Mouse (Mus musculus) thymus, adult 2 months (tissue): ENCODE measurements around the gene Ppa2. TPM values are rescaled to one million over a fixed set of nuclear protein-coding genes. Genes with fewer than 3 reads are reported as not detected.

Experiments used
- DNase-seq: peaks from one replicate; pipeline ENCODE4 v3.0.0; 2021
- H3K27ac ChIP-seq: fragments of 200-500 bp; 2 replicates; pipeline ENCODE4 v1.5.1; 2012; ENCODE audit warnings: low read length, control low read depth; ENCODE audit not compliant: control insufficient read depth, insufficient read depth
- H3K27me3 ChIP-seq: fragments of 200-500 bp; 2 replicates; pipeline ENCODE4 v1.6.1; 2012; ENCODE audit warnings: mild to moderate bottlenecking, low read length, moderate library complexity, mixed read lengths; ENCODE audit not compliant: control insufficient read depth, insufficient read depth
- H3K36me3 ChIP-seq: fragments of 200-500 bp; 2 replicates; pipeline ENCODE4 v1.6.1; 2012; ENCODE audit warnings: mild to moderate bottlenecking, low read length, moderate library complexity; ENCODE audit not compliant: control insufficient read depth, insufficient read depth
- H3K4me1 ChIP-seq: fragments of 200-500 bp; replicated peaks from 2 replicates; pipeline ENCODE4 v1.6.1; 2012; ENCODE audit warnings: low read length; ENCODE audit not compliant: control insufficient read depth, insufficient read depth
- H3K4me3 ChIP-seq: fragments of 200-500 bp; 2 replicates; pipeline ENCODE4 v1.5.1; 2012; ENCODE audit warnings: mild to moderate bottlenecking, low read length, control low read depth, moderate library complexity; ENCODE audit not compliant: control insufficient read depth, insufficient read depth
- CTCF ChIP-seq: fragments of 200-500 bp; IDR thresholded peaks from 2 replicates; pipeline ENCODE4 v1.5.1; 2012; ENCODE audit warnings: mild to moderate bottlenecking, control low read depth, low read length, moderate library complexity, borderline replicate concordance; ENCODE audit not compliant: control insufficient read depth, poor library complexity, insufficient read depth; ENCODE audit errors: extremely low read depth
- POLR2A ChIP-seq: fragments of 200-500 bp; IDR thresholded peaks from 2 replicates; pipeline ENCODE4 v1.6.1; 2012; ENCODE audit warnings: mild to moderate bottlenecking, low read length, control low read depth, moderate library complexity; ENCODE audit not compliant: control insufficient read depth, poor library complexity, insufficient read depth; ENCODE audit errors: extremely low read depth
- WGBS: fragments of 180-500 bp; shearing (Covaris S2); methylation state at CpG from one replicate; pipeline ENCODE4 v1.1.7; 2018; 5-methylcytosine and 5-hydroxymethylcytosine counted together
- polyA plus RNA-seq: library from polyadenylated mRNA; depleted of rRNA; stranded (reverse); fragments of >200 nt; gene quantifications from 2 replicates; pipeline ENCODE4 v1.2.3, GENCODE M21; 2012

Gene Ppa2
- polyA plus RNA-seq, 1 experiment = 38.5 TPM

DNA sequence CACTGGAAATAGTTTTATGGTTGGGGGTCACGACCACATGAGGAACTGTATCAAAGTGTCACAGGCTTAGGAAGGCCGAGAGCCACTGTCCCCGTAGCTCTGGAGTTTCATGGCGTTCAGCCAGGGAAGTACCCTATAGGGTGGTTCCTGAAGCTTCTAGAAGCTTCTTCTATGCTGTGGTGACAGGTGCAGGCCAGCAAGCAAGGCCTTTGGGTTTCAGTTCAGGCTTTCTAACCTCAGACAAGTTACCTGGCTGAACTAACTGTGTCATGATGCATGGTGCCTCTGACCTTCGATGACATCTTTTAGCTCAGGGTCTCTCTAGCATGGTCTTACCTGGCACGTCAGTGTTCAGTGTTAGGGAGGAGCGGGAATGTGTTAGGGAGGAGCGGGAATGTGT, 5.7 kb downstream of the Ppa2 start:
- 91% methylated on average over 8 of the region's 8 CpGs for WGBS

DNA sequence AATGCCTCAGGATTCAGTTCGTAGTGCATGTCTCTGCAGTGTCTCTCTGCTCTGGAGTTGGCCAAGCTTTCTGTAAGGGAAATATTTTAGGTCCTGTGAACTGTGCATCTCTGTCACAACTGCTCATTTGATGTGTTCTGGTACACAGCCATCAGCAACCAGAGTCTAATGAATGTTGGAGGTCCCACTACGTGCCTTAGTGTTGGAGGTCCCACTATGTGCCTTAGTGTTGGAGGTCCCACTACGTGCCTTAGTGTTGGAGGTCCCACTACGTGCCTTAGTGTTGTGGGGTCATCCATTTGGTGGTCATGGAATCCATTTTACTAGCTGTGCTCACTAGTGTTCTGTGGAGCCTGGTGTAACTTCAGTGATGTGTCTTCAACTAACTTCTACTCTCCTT, 7.9 kb downstream of the Ppa2 start:
- Histone ChIP-seq H3K36me3 (no peaks in the 10 kb centered on the region), H3K27ac (no peak overlapping the region), H3K27me3 (no peaks in the 10 kb centered on the region), H3K4me3 (no peak overlapping the region), H3K4me1 (no peaks in the 10 kb centered on the region)
- TF ChIP-seq CTCF (no peak), POLR2A (no peak)
- 90% methylated on average over 4 of the region's 4 CpGs for WGBS
- DNase-seq = no peak

More for the DNA sequence above, 5.7 kb downstream of the Ppa2 start:
- H3K27me3 ChIP-seq = no peaks in the 10 kb centered on the region
- H3K4me1 ChIP-seq = peaks cover 6% of the 10 kb centered on the region
- H3K4me3 ChIP-seq = no peak overlapping the region
- H3K27ac ChIP-seq = no peak overlapping the region
- no peaks in the 10 kb centered on the region for H3K36me3 ChIP-seq
- TF ChIP-seq POLR2A (no peak), CTCF (no peak)
- DNase-seq = no peak

DNA sequence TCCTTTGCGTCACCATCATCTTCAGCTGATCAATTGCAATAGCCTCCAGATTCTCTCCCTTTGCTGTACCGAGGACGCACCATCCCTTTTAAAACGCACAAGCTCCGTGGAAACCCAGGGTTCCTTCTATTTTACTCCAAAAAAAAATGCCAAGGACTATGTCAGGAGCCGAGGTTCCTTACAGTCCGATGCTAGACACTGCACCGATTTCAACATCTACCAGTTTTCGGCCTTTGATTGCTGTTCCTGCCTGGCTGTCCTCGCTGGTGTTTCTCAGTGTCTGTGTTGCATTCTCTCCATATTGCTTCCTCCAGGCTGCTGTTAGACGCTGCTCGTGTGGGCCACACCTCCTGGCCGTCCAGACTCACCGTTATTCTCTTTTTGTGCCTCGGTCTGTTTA, 8.7 kb downstream of the Ppa2 start:
- H3K36me3 ChIP-seq = no peaks in the 10 kb centered on the region
- no peaks in the 10 kb centered on the region for H3K27me3 ChIP-seq
- no peaks in the 10 kb centered on the region for H3K4me1 ChIP-seq
- no peak for TF ChIP-seq POLR2A
- no peak for TF ChIP-seq CTCF
- H3K27ac ChIP-seq = no peak overlapping the region
- H3K4me3 ChIP-seq = no peak overlapping the region
- WGBS = 96% methylated on average over 15 of the region's 15 CpGs
- no peak for DNase-seq

DNA sequence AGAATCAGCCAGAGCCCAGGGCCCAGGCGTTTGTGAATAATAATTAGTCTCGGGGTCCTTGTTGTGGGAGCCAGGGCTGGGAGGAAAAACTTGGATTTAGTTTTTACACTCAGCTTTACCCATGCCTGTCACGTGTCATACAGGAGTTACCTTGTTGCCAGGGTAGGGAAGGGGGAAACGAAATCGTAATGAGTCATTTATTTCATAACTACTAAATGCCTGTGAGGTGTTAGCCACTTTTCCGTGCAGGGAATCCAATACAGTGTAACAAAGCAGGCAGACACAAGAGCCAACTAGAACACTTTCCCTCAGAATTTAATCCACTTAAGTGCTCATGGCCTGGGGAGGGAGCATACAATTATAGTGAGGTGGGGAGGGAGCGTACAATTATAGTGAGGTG, 9.9 kb downstream of the Ppa2 start:
- no peaks in the 10 kb centered on the region for H3K27me3 ChIP-seq
- 92% methylated on average over 7 of the region's 7 CpGs for WGBS
- H3K36me3 ChIP-seq = no peaks in the 10 kb centered on the region
- TF ChIP-seq CTCF (no peak), POLR2A (no peak)
- H3K4me1 ChIP-seq = no peaks in the 10 kb centered on the region
- no peak overlapping the region for H3K4me3 ChIP-seq
- no peak overlapping the region for H3K27ac ChIP-seq
- no peak for DNase-seq

DNA sequence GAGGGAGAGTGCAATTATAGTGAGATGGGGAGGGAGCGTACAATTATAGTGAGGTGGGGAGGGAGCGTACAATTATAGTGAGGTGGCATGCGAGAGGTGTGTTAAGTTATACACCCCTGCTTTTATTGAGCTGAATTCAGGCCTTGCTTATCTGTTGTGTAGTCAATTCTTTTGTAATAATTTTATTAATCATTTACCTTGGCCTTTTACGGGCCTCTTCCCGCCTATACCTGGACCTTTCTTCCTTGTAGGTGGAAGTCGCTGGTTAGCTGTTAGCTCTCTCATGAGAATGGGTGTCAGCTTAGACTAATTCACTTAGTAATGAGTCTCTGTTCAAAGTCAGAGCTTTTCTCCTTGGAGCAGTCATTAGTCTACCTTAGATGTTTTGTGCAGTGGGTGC, 10.4 kb downstream of the Ppa2 start:
- DNase-seq = no peak

DNA sequence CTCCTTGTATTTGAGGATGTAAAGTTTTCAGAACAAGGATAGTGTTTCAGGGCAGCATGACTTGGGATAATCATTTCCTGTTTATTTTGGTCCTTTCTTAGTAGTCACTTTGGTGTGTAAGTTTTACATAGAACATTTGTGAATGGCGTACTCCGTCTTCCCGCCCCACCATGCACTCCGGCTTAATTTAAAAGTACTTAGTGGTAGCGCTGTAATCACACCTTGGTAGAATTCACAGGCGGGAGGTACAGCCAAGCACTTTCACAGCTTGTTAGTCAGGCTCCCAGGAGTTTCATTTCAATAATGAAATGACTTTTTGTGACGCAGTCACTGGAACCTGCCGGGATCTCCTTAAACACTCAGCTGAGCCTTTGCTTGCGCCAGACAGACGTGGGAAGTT, 12.0 kb downstream of the Ppa2 start:
- Histone ChIP-seq H3K27ac (no peak overlapping the region), H3K27me3 (no peaks in the 10 kb centered on the region), H3K4me3 (no peak overlapping the region), H3K36me3 (no peaks in the 10 kb centered on the region), H3K4me1 (no peaks in the 10 kb centered on the region)
- TF ChIP-seq CTCF (no peak), POLR2A (no peak)
- WGBS = 97% methylated on average over 10 of the region's 10 CpGs
- no peak for DNase-seq

More for the DNA sequence above, 10.4 kb downstream of the Ppa2 start:
- no peak overlapping the region for H3K4me3 ChIP-seq
- no peaks in the 10 kb centered on the region for H3K36me3 ChIP-seq
- no peaks in the 10 kb centered on the region for H3K27me3 ChIP-seq
- no peak overlapping the region for H3K27ac ChIP-seq
- TF ChIP-seq CTCF = no peak
- no peak for TF ChIP-seq POLR2A
- H3K4me1 ChIP-seq = no peaks in the 10 kb centered on the region
- 97% methylated on average over 6 of the region's 6 CpGs for WGBS

DNA sequence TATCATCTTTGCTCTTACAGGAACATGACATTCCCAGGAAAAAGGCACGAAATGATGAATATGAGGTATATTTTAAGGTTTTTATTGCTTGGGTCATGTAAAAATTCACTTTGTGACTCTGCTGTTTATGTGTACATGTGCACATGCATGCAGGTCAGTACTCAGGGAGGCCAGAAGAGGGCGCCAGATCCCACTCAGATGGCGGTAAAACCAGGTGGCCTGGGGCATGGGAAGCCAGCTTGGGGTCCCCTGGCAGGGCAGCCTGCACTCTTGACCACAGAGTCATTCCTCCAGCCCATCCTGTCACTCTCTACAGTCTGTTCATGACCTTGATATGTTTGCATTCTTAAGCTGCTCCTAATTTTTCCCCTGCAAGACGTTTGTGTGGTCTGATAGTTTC, 12.6 kb downstream of the Ppa2 start:
- Histone ChIP-seq H3K4me1 (no peaks in the 10 kb centered on the region), H3K27ac (no peak overlapping the region), H3K36me3 (no peaks in the 10 kb centered on the region), H3K27me3 (no peaks in the 10 kb centered on the region), H3K4me3 (no peak overlapping the region)
- no peak for TF ChIP-seq POLR2A
- TF ChIP-seq CTCF = peak; percentile 73; the same call in 1 of the 2 replicates
- 87% methylated on average over 4 of the region's 4 CpGs for WGBS
- DNase-seq = no peak
